Mouse (Mus musculus) kidney, embryonic 15.5 days (tissue): ENCODE results near the gene Grpel1. TPM values are rescaled to one million over a fixed set of nuclear protein-coding genes. Genes with fewer than 3 reads are reported as not detected.

Experiments
- ATAC-seq: fragments of 200-750 bp; cut with Nextera tagmentation; replicated peaks from 2 replicates; pipeline ENCODE4 v1.8.0; 2017; ENCODE audit warnings: moderate TSS enrichment; ENCODE audit not compliant: low FRiP score
- H3K27ac ChIP-seq: fragments of 300-500 bp; sonication (generic); 2 replicates; pipeline ENCODE4 v1.5.1; 2015; ENCODE audit warnings: mild to moderate bottlenecking, inconsistent platforms
- H3K27me3 ChIP-seq: fragments of 300-500 bp; sonication (generic); 2 replicates; pipeline ENCODE4 v1.6.1; 2015; ENCODE audit warnings: inconsistent platforms
- H3K36me3 ChIP-seq: fragments of 300-500 bp; sonication (generic); 2 replicates; pipeline ENCODE4 v1.6.1; 2015; ENCODE audit warnings: inconsistent platforms
- H3K4me1 ChIP-seq: fragments of 300-500 bp; sonication (generic); 2 replicates; pipeline ENCODE4 v1.6.1; 2015; ENCODE audit warnings: inconsistent platforms
- H3K4me2 ChIP-seq: fragments of 300-500 bp; sonication (generic); 2 replicates; pipeline ENCODE4 v1.6.1; 2015; ENCODE audit warnings: moderate library complexity, mild to moderate bottlenecking, inconsistent platforms
- H3K4me3 ChIP-seq: fragments of 300-500 bp; sonication (generic); replicated peaks from 2 replicates; pipeline ENCODE4 v1.5.1; 2015; ENCODE audit warnings: mild to moderate bottlenecking, inconsistent platforms
- H3K9ac ChIP-seq: fragments of 300-500 bp; sonication (generic); 2 replicates; pipeline ENCODE4 v1.6.1; 2015; ENCODE audit warnings: mild to moderate bottlenecking, inconsistent platforms
- H3K9me3 ChIP-seq: fragments of 300-500 bp; sonication (generic); replicated peaks from 2 replicates; pipeline ENCODE4 v1.6.1; 2016; ENCODE audit warnings: inconsistent platforms
- WGBS: fragments of 180-500 bp; shearing (Covaris S2); methylation state at CpG from one replicate; pipeline ENCODE4 v1.1.7; 2015; ENCODE audit warnings: mixed read lengths; 5-methylcytosine and 5-hydroxymethylcytosine counted together
- polyA plus RNA-seq: library from polyadenylated mRNA; unstranded; fragments of >200 nt; fragmentation: Nextera tagmentation; extraction: Ambion mirVana; gene quantifications from 2 replicates; pipeline ENCODE4 v1.2.1, GENCODE M21; 2015

Gene Grpel1
- polyA plus RNA-seq, 1 experiment from 2014 or later = 56.1 TPM

- 78% methylated on average over 3 of the region's 3 CpGs for WGBS
- H3K4me2 ChIP-seq = no peak overlapping the region
- H3K27me3 ChIP-seq = no peaks in the 10 kb centered on the region
- no peak for ATAC-seq
- H3K36me3 ChIP-seq = peaks cover 93% of the 10 kb centered on the region
- no peak overlapping the region for H3K4me3 ChIP-seq
- no peak overlapping the region for H3K9ac ChIP-seq
- H3K27ac ChIP-seq = no peak overlapping the region
- H3K4me1 ChIP-seq = no peaks in the 10 kb centered on the region
- H3K9me3 ChIP-seq = no peaks in the 10 kb centered on the region
Measured at GRCm38 (mm10) chr5:36519751-36520150, 55.0 kb downstream of the Grpel1 start.

DNA sequence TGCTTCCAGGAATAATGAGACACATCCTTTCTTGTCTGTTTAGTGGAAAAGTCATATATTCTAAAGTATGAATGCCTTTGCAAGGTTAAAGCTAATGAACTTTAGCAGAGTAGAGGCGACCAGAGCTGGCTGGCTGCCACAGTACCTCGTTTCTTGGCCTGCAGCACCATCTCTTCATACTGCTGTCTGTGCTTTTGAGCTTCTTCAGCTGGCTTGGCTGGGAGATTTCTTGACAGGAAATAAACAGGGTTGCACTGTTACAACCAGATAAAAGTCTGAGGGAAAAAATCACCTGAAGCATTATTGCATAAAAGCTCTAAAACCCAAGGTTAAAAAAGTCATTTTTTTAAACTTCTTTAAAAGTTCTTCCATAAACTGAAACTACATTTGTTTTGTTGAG is 58.0 kb downstream of the Grpel1 start:
- Histone ChIP-seq H3K4me2 (no peak overlapping the region), H3K36me3 (peaks cover 66% of the 10 kb centered on the region), H3K4me3 (no peak overlapping the region), H3K27me3 (no peaks in the 10 kb centered on the region), H3K27ac (no peak overlapping the region), H3K9me3 (no peaks in the 10 kb centered on the region), H3K4me1 (no peaks in the 10 kb centered on the region), H3K9ac (no peak overlapping the region)
- WGBS = 66% methylated on average over 2 of the region's 2 CpGs
- ATAC-seq = no peak

- Histone ChIP-seq H3K9me3 (no peaks in the 10 kb centered on the region), H3K27me3 (no peaks in the 10 kb centered on the region), H3K4me1 (peaks cover 3% of the 10 kb centered on the region), H3K4me2 (no peak overlapping the region), H3K9ac (no peak overlapping the region), H3K36me3 (peaks cover 61% of the 10 kb centered on the region), H3K27ac (no peak overlapping the region), H3K4me3 (no peak overlapping the region)
- WGBS = 67% methylated on average over 5 of the region's 5 CpGs
- no peak for ATAC-seq
Measured at GRCm38 (mm10) chr5:36523219-36523703, 58.5 kb downstream of the Grpel1 start.

Other genes with a start within 250 kb of the Grpel1 start
- 11.0 and 12.9 TPM in 2 replicates for gene Sorcs2, start 66.9 kb upstream of the Grpel1 start, polyA plus RNA-seq
- 1.8 and 2.1 TPM in 2 replicates for gene Tada2b, start 19.3 kb downstream of the Grpel1 start, polyA plus RNA-seq
- 0.66 and 0.90 TPM in 2 replicates for gene Ccdc96, start 19.6 kb downstream of the Grpel1 start, polyA plus RNA-seq
- gene Tbc1d14, start 128.3 kb downstream of the Grpel1 start, polyA plus RNA-seq = 45.2 and 46.2 TPM in 2 replicates
- 19.7 and 21.6 TPM in 2 replicates for gene D5Ertd579e, start 231.0 kb downstream of the Grpel1 start, polyA plus RNA-seq